Mouse (Mus musculus) thymus, adult 2 months (tissue): ENCODE results near the gene 2210408I21Rik. TPM values are rescaled to one million over a fixed set of nuclear protein-coding genes. Genes with fewer than 3 reads are reported as not detected.

Experiments
- DNase-seq: peaks from one replicate; pipeline ENCODE4 v3.0.0; 2021
- H3K27ac ChIP-seq: fragments of 200-500 bp; 2 replicates; pipeline ENCODE4 v1.5.1; 2012; ENCODE audit warnings: low read length, control low read depth; ENCODE audit not compliant: control insufficient read depth, insufficient read depth
- H3K27me3 ChIP-seq: fragments of 200-500 bp; 2 replicates; pipeline ENCODE4 v1.6.1; 2012; ENCODE audit warnings: mild to moderate bottlenecking, low read length, moderate library complexity, mixed read lengths; ENCODE audit not compliant: control insufficient read depth, insufficient read depth
- H3K36me3 ChIP-seq: fragments of 200-500 bp; 2 replicates; pipeline ENCODE4 v1.6.1; 2012; ENCODE audit warnings: mild to moderate bottlenecking, low read length, moderate library complexity; ENCODE audit not compliant: control insufficient read depth, insufficient read depth
- H3K4me1 ChIP-seq: fragments of 200-500 bp; replicated peaks from 2 replicates; pipeline ENCODE4 v1.6.1; 2012; ENCODE audit warnings: low read length; ENCODE audit not compliant: control insufficient read depth, insufficient read depth
- H3K4me3 ChIP-seq: fragments of 200-500 bp; 2 replicates; pipeline ENCODE4 v1.5.1; 2012; ENCODE audit warnings: mild to moderate bottlenecking, low read length, control low read depth, moderate library complexity; ENCODE audit not compliant: control insufficient read depth, insufficient read depth
- CTCF ChIP-seq: fragments of 200-500 bp; IDR thresholded peaks from 2 replicates; pipeline ENCODE4 v1.5.1; 2012; ENCODE audit warnings: mild to moderate bottlenecking, control low read depth, low read length, moderate library complexity, borderline replicate concordance; ENCODE audit not compliant: control insufficient read depth, poor library complexity, insufficient read depth; ENCODE audit errors: extremely low read depth
- POLR2A ChIP-seq: fragments of 200-500 bp; IDR thresholded peaks from 2 replicates; pipeline ENCODE4 v1.6.1; 2012; ENCODE audit warnings: mild to moderate bottlenecking, low read length, control low read depth, moderate library complexity; ENCODE audit not compliant: control insufficient read depth, poor library complexity, insufficient read depth; ENCODE audit errors: extremely low read depth
- WGBS: fragments of 180-500 bp; shearing (Covaris S2); methylation state at CpG from one replicate; pipeline ENCODE4 v1.1.7; 2018; 5-methylcytosine and 5-hydroxymethylcytosine counted together
- polyA plus RNA-seq: library from polyadenylated mRNA; depleted of rRNA; stranded (reverse); fragments of >200 nt; gene quantifications from 2 replicates; pipeline ENCODE4 v1.2.3, GENCODE M21; 2012; rRNA removed

2210408I21Rik gene
- polyA plus RNA-seq, 1 experiment: 0.35 TPM

DNA sequence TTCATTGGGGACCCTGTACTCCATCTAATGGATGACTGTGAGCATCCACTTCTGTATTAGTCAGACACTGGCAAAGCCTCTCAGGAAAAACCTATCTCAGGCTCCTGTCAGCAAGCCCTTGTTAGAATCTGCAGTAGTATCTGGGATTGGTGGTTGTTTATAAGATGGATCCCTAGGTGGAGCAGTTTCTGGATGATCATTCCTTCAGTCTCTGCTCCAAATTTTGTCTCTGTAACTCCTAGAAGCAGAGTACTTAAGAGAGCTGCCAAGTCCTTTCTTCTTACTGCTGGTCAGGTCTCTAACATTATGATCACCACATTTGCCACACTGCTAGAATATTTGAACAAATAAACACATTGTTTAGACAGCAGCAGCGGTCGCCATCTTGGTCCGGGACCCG lies 402.1 kb downstream of the 2210408I21Rik start:
- no peaks in the 10 kb centered on the region for H3K27me3 ChIP-seq
- 95% methylated on average over 4 of the region's 4 CpGs for WGBS
- H3K4me3 ChIP-seq: no peak overlapping the region
- TF ChIP-seq CTCF: no peak
- H3K36me3 ChIP-seq: no peaks in the 10 kb centered on the region
- no peak for DNase-seq
- no peak overlapping the region for H3K27ac ChIP-seq
- H3K4me1 ChIP-seq: no peaks in the 10 kb centered on the region

DNA sequence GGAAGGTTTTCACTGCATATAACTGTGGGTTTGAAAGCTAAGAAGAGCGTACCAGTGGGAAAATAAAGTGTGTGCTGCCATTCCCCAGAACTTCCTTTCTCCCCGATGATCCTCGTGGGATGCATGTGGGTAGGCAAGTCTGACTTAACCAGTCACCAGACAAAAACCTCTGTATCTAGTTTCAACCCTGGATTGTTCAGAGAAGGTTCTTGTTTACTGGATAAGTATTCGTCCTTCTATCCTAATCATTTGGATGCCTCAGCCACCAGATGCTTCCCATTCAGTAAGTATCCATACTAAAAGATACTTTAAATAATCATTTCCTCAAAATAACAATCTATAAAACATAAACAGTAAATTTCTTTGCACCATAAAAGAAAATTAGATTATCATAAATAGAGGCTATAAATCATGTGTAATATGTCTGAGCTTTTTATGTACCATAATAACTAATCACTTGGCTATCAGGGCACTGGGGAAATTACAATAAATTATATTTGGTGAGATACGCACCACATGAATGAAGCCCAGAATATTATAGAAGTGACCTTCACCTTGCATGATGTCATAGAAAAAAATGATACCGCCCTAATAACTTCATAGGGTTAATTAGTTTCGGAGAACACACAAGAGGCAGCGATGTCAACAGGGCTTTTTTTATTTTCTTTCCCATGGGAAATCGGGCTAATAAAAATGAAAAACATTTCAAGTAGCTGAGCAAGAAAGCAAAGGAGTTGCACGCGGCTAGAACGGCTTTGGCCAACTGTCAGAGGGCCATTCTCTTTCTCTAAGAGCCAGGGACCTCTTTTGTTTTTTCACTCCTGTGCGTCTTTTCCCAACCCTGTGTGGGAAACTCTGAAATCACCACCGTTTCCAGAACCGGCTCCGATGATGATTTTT lies 412.4 kb downstream of the 2210408I21Rik start:
- Histone ChIP-seq H3K36me3 (no peaks in the 10 kb centered on the region), H3K27me3 (no peaks in the 10 kb centered on the region), H3K4me1 (no peaks in the 10 kb centered on the region), H3K27ac (no peak overlapping the region), H3K4me3 (no peak overlapping the region)
- TF ChIP-seq POLR2A (no peak), CTCF (no peak)
- no peak for DNase-seq
- 77% methylated on average over 16 of the region's 16 CpGs for WGBS

DNA sequence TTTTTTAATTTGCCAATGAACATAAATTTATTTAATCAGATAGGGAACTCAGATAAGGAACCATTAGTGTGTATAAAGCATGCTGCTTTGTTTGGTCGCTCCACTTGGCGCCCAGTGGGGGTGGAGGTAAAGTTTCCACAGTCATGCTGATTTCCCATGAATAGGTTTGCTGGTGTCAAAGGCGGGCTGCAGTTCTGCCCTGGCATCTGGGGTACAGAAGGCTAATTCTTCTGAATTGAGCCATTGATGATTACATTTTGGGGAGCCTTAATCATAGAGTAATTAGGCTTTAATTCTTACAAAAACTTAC lies 413.0 kb downstream of the 2210408I21Rik start:
- TF ChIP-seq CTCF (no peak), POLR2A (no peak)
- Histone ChIP-seq H3K27me3 (no peaks in the 10 kb centered on the region), H3K27ac (no peak overlapping the region), H3K36me3 (no peaks in the 10 kb centered on the region), H3K4me3 (no peak overlapping the region), H3K4me1 (no peaks in the 10 kb centered on the region)
- no peak for DNase-seq
- WGBS: 43% methylated on average over 3 of the region's 3 CpGs

DNA sequence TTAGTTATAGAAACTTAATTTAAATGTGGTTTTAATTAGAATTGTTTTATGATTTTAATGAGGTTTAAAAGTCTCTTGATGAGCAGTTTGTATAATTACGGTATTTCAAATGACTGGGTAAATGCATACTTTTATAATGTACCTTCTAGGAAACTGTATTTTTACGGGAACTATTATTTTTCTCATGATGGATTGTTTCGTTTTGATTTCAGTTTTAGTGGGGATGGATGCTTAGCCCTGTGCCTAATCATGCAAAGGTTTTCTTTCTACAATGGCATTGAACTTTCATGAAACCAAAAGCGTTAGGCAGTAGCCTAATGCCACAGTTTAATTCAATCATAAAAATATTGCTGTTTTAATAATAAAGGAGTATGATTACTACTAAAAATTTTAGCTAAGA lies 413.4 kb downstream of the 2210408I21Rik start:
- Histone ChIP-seq H3K4me3 (no peak overlapping the region), H3K27me3 (no peaks in the 10 kb centered on the region), H3K4me1 (no peaks in the 10 kb centered on the region), H3K36me3 (no peaks in the 10 kb centered on the region), H3K27ac (no peak overlapping the region)
- 88% methylated on average over 4 of the region's 4 CpGs for WGBS
- DNase-seq: no peak
- no peak for TF ChIP-seq CTCF
- TF ChIP-seq POLR2A: no peak

DNA sequence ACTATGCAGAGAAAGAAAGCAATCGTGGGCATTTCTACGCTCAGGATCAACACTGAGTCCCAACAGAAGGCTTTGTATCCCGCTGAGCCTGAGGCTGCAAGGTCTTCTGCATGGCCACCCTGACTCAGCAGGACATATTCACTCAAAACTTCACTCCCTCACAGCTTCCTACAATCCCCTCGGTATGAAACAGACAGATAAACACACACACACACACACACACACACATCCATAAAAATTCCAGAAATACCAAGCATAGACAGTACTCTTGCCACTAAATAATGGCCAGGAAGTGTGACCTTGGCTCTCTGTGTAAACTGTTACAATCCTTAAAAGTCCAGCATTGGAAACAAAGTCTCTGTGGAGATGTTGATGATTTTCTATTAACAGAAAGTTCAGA lies 458.7 kb downstream of the 2210408I21Rik start:
- DNase-seq: no peak
- WGBS: 80% methylated on average over 4 of the region's 4 CpGs
- no peaks in the 10 kb centered on the region for H3K36me3 ChIP-seq

DNA sequence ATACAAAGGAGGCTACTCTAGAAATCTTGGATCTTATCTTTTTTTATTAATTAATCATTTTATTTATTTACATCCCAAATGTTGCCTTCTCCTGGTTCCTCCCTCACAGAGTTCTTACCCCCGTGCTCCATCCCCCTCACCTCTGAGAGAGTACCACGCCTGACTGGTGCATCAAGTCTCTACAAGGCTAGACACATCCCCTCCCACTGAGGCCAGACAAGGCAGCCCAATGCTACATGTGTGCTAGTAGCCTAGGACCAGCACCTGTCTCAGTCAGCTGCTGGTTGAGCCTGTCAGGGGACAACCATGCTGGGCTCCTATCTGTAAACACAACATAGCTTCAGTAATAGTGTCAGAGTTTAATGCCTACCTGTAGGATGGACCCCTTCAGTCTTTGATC lies 480.0 kb downstream of the 2210408I21Rik start:
- TF ChIP-seq CTCF: no peak
- no peak for TF ChIP-seq POLR2A
- WGBS: 84% methylated on average over 2 of the region's 2 CpGs
- Histone ChIP-seq H3K27ac (no peak overlapping the region), H3K4me1 (no peaks in the 10 kb centered on the region), H3K27me3 (no peaks in the 10 kb centered on the region), H3K4me3 (no peak overlapping the region), H3K36me3 (no peaks in the 10 kb centered on the region)
- no peak for DNase-seq

More for the DNA sequence above, 458.7 kb downstream of the 2210408I21Rik start:
- Histone ChIP-seq H3K27me3 (no peaks in the 10 kb centered on the region), H3K4me1 (no peaks in the 10 kb centered on the region), H3K27ac (no peak overlapping the region), H3K4me3 (no peak overlapping the region)
- TF ChIP-seq POLR2A: no peak
- TF ChIP-seq CTCF: no peak

Other genes starting within 250 kb of the 2210408I21Rik start
- 8.1 and 8.3 TPM in 2 replicates for gene Slf1, start 67 bp upstream of the 2210408I21Rik start, polyA plus RNA-seq